In genomic region chr3:130838626-130839422, GRCm38 (mm10) we compare ENCODE assay signal across 15 mouse cellular contexts.
A peak's percentile ranks its signal among the peaks of the same experiment; 100 is the strongest.
DNase-seq lines count a peak whose midpoint lies in the region; ATAC-seq lines count a peak whose summit lies in the region.
"Had no signal": no experiment of that assay in that cellular context is flagged by ENCODE, and none has a peak within 500 bp of the region (broad histone marks: within the 10 kb centered on the region; RNA-seq: fewer than 3 reads in every experiment).

No protein-coding gene starts in this region.

- H3K27ac ChIP-seq in kidney, embryonic 15.5 days: no peak overlapping the region
- H3K27ac ChIP-seq in kidney, embryonic 16.5 days (ENCODE audit: low read length): no peak overlapping the region
- H3K27ac ChIP-seq in midbrain, embryonic 13.5 days: peak overlapping the region; percentile 51; the same call in 1 of the 2 replicates
- no peak overlapping the region for H3K27ac ChIP-seq in midbrain, embryonic 11.5 days (ENCODE audit: low read depth, low read length)
- no peak overlapping the region for H3K27ac ChIP-seq in embryonic facial prominence, embryonic 14.5 days (replicated peaks; ENCODE audit: low read depth, low read length)
- H3K27ac ChIP-seq in limb, embryonic 12.5 days: peak overlapping the region; percentile 56
- H3K27ac ChIP-seq: gastrocnemius, adult 2 months; limb, embryonic 13.5 days; midbrain, embryonic 12.5 days; neural tube, embryonic 13.5 days had no signal

- 57% methylated on average over 19 of the region's 19 CpGs for WGBS in kidney, embryonic 15.5 days
- 59% methylated on average over 17 of the region's 19 CpGs for WGBS in kidney, embryonic 16.5 days
- WGBS in midbrain, embryonic 13.5 days: 78% methylated on average over 19 of the region's 19 CpGs
- 91% methylated on average over 19 of the region's 19 CpGs for WGBS in midbrain, embryonic 11.5 days
- WGBS in embryonic facial prominence, embryonic 14.5 days: 46% methylated on average over 19 of the region's 19 CpGs
- WGBS in limb, embryonic 12.5 days: 61% methylated on average over 19 of the region's 19 CpGs

- no peak for DNase-seq in midbrain, embryonic 11.5 days (ENCODE audit: low spot score, missing footprints)
- peak; percentile 71 for DNase-seq in embryonic facial prominence, embryonic 14.5 days (ENCODE audit: low spot score)
- no peak for DNase-seq in frontal cortex, postnatal 14 days (ENCODE audit: low spot score in 2 of 2)
- DNase-seq: cerebellum, adult 9-11 months; gastrocnemius, adult 2 months; lung, postnatal 10 days; right cerebral cortex, postnatal 14 days had no signal

- no peak overlapping the region for H3K4me3 ChIP-seq in kidney, embryonic 15.5 days (replicated peaks)
- H3K4me3 ChIP-seq in kidney, embryonic 16.5 days (ENCODE audit: low read length): no peak overlapping the region
- H3K4me3 ChIP-seq in midbrain, embryonic 13.5 days (replicated peaks): no peak overlapping the region
- no peak overlapping the region for H3K4me3 ChIP-seq in midbrain, embryonic 11.5 days (ENCODE audit: low read depth, low read length)
- H3K4me3 ChIP-seq in embryonic facial prominence, embryonic 14.5 days (ENCODE audit: low read depth, low read length): no peak overlapping the region
- no peak overlapping the region for H3K4me3 ChIP-seq in limb, embryonic 12.5 days (replicated peaks)
- H3K4me3 ChIP-seq: gastrocnemius, adult 2 months; limb, embryonic 13.5 days; midbrain, embryonic 12.5 days; neural tube, embryonic 13.5 days had no signal

- no peaks in the 10 kb centered on the region for H3K36me3 ChIP-seq in kidney, embryonic 15.5 days
- H3K36me3 ChIP-seq in kidney, embryonic 16.5 days (ENCODE audit: insufficient read depth, low read length): no peaks in the 10 kb centered on the region
- H3K36me3 ChIP-seq in midbrain, embryonic 13.5 days: no peaks in the 10 kb centered on the region
- H3K36me3 ChIP-seq in midbrain, embryonic 11.5 days (ENCODE audit: control insufficient read depth, insufficient read depth, low read length): no peaks in the 10 kb centered on the region
- H3K36me3 ChIP-seq in embryonic facial prominence, embryonic 14.5 days (ENCODE audit: control insufficient read depth, insufficient read depth, low read length): no peaks in the 10 kb centered on the region
- H3K36me3 ChIP-seq in limb, embryonic 12.5 days: no peaks in the 10 kb centered on the region
- H3K36me3 ChIP-seq: limb, embryonic 13.5 days; midbrain, embryonic 12.5 days; neural tube, embryonic 13.5 days had no signal

- peaks cover 6% of the 10 kb centered on the region; the same call in 1 of the 2 replicates for H3K4me1 ChIP-seq in kidney, embryonic 15.5 days
- H3K4me1 ChIP-seq in kidney, embryonic 16.5 days (ENCODE audit: insufficient read depth, low read length): no peaks in the 10 kb centered on the region; the same call in 1 of the 2 replicates
- H3K4me1 ChIP-seq in midbrain, embryonic 13.5 days (replicated peaks): peaks cover under 1% of the 10 kb centered on the region; the same call in 1 of the 2 replicates
- H3K4me1 ChIP-seq in midbrain, embryonic 11.5 days (ENCODE audit: control insufficient read depth, insufficient read depth, low read length): no peaks in the 10 kb centered on the region
- H3K4me1 ChIP-seq in embryonic facial prominence, embryonic 14.5 days (ENCODE audit: control insufficient read depth, insufficient read depth, low read length): peaks cover 8% of the 10 kb centered on the region; the same call in 1 of the 2 replicates
- peaks cover 10% of the 10 kb centered on the region for H3K4me1 ChIP-seq in limb, embryonic 12.5 days (replicated peaks)
- H3K4me1 ChIP-seq: neural tube, embryonic 13.5 days had no signal

- 0 out of 2 replicates have a peak, but pooled peaks have one; percentile 43 for ATAC-seq in kidney, embryonic 15.5 days (replicated peaks; ENCODE audit: low FRiP score)
- ATAC-seq in kidney, embryonic 16.5 days (ENCODE audit: low FRiP score, low TSS enrichment): no peak
- ATAC-seq in midbrain, embryonic 13.5 days: no peak
- ATAC-seq in midbrain, embryonic 11.5 days (ENCODE audit: low FRiP score): no peak
- peak; percentile 55 for ATAC-seq in embryonic facial prominence, embryonic 14.5 days (ENCODE audit: low read depth)
- ATAC-seq in limb, embryonic 12.5 days (ENCODE audit: insufficient number of reproducible peaks, insufficient read depth, low FRiP score, low TSS enrichment, low read depth): no peak
- ATAC-seq in CD4-positive, CD25-positive, alpha-beta regulatory T cell, adult 4 months: no peak

- no peaks in the 10 kb centered on the region for H3K9me3 ChIP-seq in kidney, embryonic 15.5 days (replicated peaks)
- H3K9me3 ChIP-seq in kidney, embryonic 16.5 days (ENCODE audit: low read length): no peaks in the 10 kb centered on the region
- H3K9me3 ChIP-seq in midbrain, embryonic 13.5 days: no peaks in the 10 kb centered on the region
- H3K9me3 ChIP-seq in midbrain, embryonic 11.5 days (ENCODE audit: control insufficient read depth, low read length): no peaks in the 10 kb centered on the region
- H3K9me3 ChIP-seq in embryonic facial prominence, embryonic 14.5 days (ENCODE audit: control insufficient read depth, low read length): no peaks in the 10 kb centered on the region
- H3K9me3 ChIP-seq in limb, embryonic 12.5 days: no peaks in the 10 kb centered on the region
- H3K9me3 ChIP-seq: limb, embryonic 13.5 days; midbrain, embryonic 12.5 days; neural tube, embryonic 13.5 days had no signal

- no peak overlapping the region for H3K4me2 ChIP-seq in kidney, embryonic 15.5 days
- no peak overlapping the region for H3K4me2 ChIP-seq in kidney, embryonic 16.5 days (replicated peaks; ENCODE audit: low read depth, low read length)
- H3K4me2 ChIP-seq in midbrain, embryonic 13.5 days (replicated peaks): no peak overlapping the region
- no peak overlapping the region for H3K4me2 ChIP-seq in midbrain, embryonic 11.5 days
- H3K4me2 ChIP-seq in embryonic facial prominence, embryonic 14.5 days (ENCODE audit: low read depth, low read length): peak overlapping the region; percentile 10
- no peak overlapping the region for H3K4me2 ChIP-seq in limb, embryonic 12.5 days
- H3K4me2 ChIP-seq: limb, embryonic 13.5 days; midbrain, embryonic 12.5 days; neural tube, embryonic 13.5 days had no signal

- no peaks in the 10 kb centered on the region for H3K27me3 ChIP-seq in kidney, embryonic 15.5 days
- no peaks in the 10 kb centered on the region for H3K27me3 ChIP-seq in kidney, embryonic 16.5 days (ENCODE audit: insufficient read depth, low read length)
- no peaks in the 10 kb centered on the region for H3K27me3 ChIP-seq in midbrain, embryonic 13.5 days
- H3K27me3 ChIP-seq in midbrain, embryonic 11.5 days (ENCODE audit: control insufficient read depth, insufficient read depth, low read length): no peaks in the 10 kb centered on the region
- H3K27me3 ChIP-seq in embryonic facial prominence, embryonic 14.5 days (replicated peaks; ENCODE audit: control insufficient read depth, insufficient read depth, low read length): no peaks in the 10 kb centered on the region
- H3K27me3 ChIP-seq in limb, embryonic 12.5 days: no peaks in the 10 kb centered on the region
- H3K27me3 ChIP-seq: limb, embryonic 13.5 days; midbrain, embryonic 12.5 days; neural tube, embryonic 13.5 days had no signal

- H3K9ac ChIP-seq in kidney, embryonic 15.5 days: no peak overlapping the region
- no peak overlapping the region for H3K9ac ChIP-seq in kidney, embryonic 16.5 days (replicated peaks; ENCODE audit: low read length)
- H3K9ac ChIP-seq in midbrain, embryonic 13.5 days (replicated peaks): no peak overlapping the region
- H3K9ac ChIP-seq in midbrain, embryonic 11.5 days (ENCODE audit: low read length): no peak overlapping the region
- H3K9ac ChIP-seq in embryonic facial prominence, embryonic 14.5 days (ENCODE audit: low read depth, low read length): no peak overlapping the region
- H3K9ac ChIP-seq in limb, embryonic 12.5 days (replicated peaks): no peak overlapping the region
- H3K9ac ChIP-seq: limb, embryonic 13.5 days; midbrain, embryonic 12.5 days; neural tube, embryonic 13.5 days had no signal

Comparison
In these comparisons a context has a peak if more than half of its experiments do, and no peak if none do; other contexts are left out.
1. ATAC-seq: peak in kidney, embryonic 15.5 days (single experiment) and embryonic facial prominence, embryonic 14.5 days (single experiment); none in kidney, embryonic 16.5 days (single experiment), midbrain, embryonic 13.5 days (single experiment), midbrain, embryonic 11.5 days (single experiment), limb, embryonic 12.5 days (single experiment) and CD4-positive, CD25-positive, alpha-beta regulatory T cell, adult 4 months (single experiment).
2. H3K27ac ChIP-seq: peak in midbrain, embryonic 13.5 days (single experiment) and limb, embryonic 12.5 days (single experiment); none in kidney, embryonic 15.5 days (single experiment), kidney, embryonic 16.5 days (single experiment), midbrain, embryonic 11.5 days (single experiment) and embryonic facial prominence, embryonic 14.5 days (single experiment).